Mouse (Mus musculus): ENCODE results near the gene Gm21767. TPM values are rescaled to one million over a fixed set of nuclear protein-coding genes. Genes with fewer than 3 reads are reported as not detected.
"Not testable (repeated sequence)": the region's sequence is repeated elsewhere in the genome, so short reads cannot be mapped to it uniquely, and the experiment has no call there.

Gene Gm21767
- polyA plus RNA-seq (2012; rRNA removed), result not detected in 2 replicates

DNA sequence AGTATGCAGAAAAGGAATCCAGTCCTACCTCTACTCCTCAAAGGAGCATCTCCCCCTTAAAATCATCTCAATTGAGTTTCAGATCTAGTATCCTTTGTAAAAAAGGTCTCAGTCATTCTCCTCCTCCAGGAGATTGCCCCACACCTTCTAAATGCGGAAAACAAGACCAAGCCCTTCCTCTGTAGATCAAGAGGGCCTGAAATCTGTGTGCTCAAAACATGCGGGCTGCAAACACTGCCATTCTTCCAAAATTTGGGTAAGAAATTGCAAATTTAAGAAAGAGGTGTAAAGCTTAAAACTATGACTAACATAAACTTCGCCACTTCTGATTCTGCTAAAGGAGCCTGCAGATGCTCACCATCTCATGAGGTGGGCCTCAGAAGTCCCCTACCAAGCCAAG, at the start of gene Gm21767:
TSS of gene Gm21767 (plus strand) at position 301 of the 400 bp plus-strand sequence.
- not testable (repeated sequence) for H3K4me1 ChIP-seq (ENCODE audit: control insufficient read depth, insufficient read depth, low read length); H3K4me3 ChIP-seq (replicated peaks; ENCODE audit: extremely low read depth, low read depth, low read length); DNase-seq
- WGBS, result no CpG with 5 or more reads among the region's 3 CpGs
